Mouse (Mus musculus) ovary, postnatal 14 days (tissue): Measurements from ENCODE around the gene Krt6a.
"Not testable (repeated sequence)": the region's sequence is repeated elsewhere in the genome, so short reads cannot be mapped to it uniquely, and the experiment has no call there.

Source experiments
- DNase-seq: peaks from one replicate; pipeline ENCODE4 v3.0.0; 2022; ENCODE audit warnings: low spot score

Krt6a gene

DNA sequence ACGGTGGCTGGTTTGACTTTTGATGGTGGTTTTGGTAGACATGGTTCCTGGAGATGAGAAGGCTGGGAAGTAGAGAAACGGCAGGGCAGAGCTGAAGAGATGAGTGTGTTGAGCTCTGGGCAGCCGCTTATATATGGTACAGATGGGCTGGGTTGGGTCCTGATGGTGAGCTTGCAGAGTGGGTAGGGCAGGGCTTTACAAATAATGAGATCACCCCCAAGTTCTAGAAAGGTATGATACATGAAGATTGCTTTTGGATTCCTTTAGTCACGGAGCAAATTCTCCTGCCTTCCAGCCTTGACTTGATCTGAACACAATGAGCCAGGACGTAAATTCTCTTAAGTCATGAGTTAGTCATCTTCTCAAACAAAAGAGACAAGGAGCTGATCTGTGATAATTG is at the start of gene Krt6a:
TSS of gene Krt6a (minus strand) at position 101 of the 400 bp plus-strand sequence.
- DNase-seq, result no peak

DNA sequence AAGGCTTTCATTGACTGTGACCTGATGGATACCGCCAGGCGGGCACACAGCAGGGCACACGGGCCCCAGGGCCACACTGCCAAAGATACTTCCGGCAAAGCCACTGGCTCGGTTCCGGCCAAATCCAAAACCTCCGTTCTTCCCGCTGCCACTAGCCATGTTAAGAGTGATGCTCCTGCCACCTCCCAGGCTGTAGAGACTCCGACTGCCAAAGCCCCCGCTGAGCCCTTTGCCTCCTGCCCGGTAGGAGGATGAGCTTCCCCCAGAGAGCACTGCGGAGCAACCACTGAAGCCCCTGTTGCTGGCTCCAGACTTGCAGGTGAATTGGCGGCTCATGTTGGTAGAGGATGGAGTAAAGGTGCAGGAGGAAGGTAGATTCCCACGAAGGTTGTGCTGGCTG is 48.6 kb upstream of the Krt6a start, which contains the start of gene Krt71:
TSS of gene Krt71 (minus strand) at position 399 of the 400 bp plus-strand sequence.
- no peak for DNase-seq

DNA sequence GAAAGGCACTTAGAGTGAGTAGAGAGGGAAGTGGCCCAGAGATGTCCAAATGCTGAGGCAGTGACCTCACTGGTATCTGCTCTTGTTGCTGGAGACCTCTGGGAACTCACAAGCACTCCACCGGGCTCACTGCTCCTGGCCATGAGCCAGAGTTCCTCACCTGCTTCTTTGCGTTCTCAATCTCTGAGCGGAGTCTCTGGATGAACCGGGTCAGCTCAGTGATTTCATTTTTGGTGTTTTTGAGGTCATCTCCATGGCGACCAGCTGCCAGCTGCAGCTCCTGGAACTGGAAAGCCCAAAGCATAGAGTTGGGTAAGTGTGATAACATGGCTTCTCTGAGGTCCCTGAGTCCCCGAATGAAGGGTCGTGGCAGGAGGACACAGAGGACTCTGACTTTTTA is 43.7 kb upstream of the Krt6a start:
- no peak for DNase-seq

DNA sequence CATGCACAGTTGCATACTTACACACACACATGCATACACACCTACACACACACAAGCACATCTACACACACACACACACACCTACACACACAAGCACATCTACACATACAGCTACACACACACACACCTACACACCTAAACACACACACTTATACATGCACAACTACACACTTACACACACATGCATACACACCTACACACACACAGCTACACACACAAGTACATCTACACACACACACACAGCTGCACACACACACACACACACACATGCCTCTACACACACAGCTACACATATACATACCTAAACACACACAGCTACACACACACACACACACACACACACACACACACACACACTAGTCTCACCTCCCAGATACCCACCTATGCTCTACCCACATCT is 36.5 kb upstream of the Krt6a start:
- no peak for DNase-seq

DNA sequence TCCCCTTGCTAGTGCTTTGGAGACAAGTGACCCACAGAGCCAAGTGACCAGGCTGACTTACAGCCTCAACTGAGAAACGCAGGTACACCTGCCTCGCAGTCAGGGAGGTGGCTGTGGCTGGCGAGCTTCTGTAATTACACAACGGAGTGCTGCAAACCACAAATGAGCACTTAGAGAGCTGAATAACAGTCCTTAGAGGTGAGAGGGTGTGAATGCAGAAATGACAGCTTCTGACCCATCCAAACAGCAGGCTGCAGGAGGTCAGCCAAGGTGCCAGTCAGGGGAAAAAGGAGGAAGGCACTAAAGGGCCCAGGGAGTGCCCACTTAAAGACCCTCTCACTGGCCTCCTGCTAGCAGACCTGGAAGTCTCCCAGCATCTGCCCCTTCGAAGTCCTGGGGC is 30.6 kb upstream of the Krt6a start:
- no peak for DNase-seq

DNA sequence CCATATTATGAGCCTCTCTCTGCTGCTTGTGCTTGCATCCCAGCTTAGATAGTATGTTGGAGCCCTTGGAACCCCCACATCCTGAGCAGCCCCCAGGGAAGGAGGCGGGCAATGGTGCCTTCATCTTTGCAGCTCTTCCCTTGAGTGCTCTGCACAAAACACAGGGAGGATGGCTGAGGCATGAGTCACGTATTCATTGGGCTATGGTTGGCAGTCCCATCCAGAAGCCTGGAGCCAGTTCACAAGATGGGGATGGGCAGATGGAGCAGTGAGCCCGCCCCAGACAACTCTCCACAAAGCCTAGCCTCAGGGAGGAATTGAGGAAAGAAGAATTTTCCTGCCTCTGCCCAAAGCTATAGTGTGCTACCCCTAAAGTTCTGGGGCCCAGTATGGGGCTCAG is 21.7 kb upstream of the Krt6a start:
- no peak for DNase-seq

DNA sequence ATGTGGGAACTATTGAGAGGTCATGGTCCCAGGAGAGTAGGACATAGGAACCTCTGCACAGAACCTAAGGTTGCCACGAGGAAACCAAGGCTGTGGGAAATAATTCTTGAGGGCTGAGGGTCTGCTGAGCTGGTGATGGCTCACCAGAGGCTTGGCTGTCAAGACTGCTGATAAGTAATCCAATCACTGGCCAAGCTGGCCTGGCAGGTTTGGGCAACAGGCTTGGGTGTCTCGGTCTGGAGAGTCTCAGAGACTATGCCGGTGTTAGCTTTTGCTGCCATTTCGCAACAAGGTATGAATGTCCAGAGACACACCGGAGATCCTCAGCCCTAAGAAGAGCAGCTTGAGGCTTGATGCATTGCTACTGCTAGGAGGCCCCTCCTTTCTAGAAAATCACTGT is 20.2 kb upstream of the Krt6a start:
- no peak for DNase-seq

DNA sequence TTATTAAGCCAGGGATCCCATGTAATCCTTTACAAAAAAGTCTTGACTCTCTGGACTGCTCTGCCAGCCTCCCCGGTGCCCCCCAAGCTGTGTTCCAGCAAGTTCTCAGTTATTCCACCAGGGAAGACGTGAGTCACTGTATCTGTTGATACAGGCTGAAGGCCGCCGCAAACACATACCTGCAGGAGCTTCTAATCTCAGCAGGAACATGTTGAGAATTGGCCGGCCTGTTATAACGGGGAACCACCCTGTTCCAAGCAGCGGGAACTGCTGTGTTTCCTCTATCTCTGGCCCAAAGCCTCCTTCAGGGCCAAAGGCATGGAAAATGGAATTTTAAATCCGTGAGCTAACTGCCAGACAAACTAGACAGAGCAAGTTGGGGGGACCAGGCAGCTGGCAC is 19.6 kb upstream of the Krt6a start:
- no peak for DNase-seq

DNA sequence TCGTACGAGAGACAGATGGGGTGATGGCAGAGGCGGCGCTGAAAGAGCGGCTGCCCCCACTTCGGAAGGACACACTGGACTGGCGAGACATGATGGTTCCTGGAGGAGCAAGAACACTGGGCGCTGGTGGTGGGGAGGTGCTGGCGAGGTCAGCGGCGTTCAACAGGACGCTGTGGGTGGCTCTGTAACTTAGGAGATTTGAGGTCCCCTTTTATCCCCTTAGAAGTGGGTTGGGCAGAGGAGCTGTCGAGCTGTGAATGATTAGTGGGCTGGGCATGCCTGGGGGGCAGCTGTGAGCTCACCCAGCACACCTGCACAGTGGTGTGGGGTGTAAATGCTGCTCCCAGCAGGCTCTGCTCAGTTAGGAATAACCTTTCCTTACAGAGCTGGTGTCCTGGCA is 18.6 kb upstream of the Krt6a start, which contains the start of gene Krt5:
TSS of gene Krt5 (minus strand) at position 179 of the 400 bp plus-strand sequence.
- DNase-seq, result no peak

DNA sequence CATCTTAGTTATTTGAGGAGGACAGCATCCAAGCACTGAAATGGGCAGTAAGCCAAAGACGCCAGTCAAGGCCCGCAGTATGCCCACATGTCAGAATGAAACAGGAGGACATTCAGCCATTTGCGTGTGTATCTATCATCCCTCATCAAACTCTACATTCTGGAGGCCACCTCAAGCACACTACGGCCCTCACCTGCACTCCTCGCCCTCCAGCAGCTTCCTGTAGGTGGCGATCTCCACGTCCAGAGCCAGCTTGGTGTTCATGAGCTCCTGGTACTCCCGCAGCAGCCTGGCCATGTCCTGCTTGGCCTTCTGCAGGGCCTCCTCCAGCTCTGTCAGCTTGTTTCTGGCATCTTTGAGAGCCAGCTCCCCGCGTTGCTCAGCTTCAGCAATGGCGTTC is 14.6 kb upstream of the Krt6a start:
- DNase-seq, result no peak

DNA sequence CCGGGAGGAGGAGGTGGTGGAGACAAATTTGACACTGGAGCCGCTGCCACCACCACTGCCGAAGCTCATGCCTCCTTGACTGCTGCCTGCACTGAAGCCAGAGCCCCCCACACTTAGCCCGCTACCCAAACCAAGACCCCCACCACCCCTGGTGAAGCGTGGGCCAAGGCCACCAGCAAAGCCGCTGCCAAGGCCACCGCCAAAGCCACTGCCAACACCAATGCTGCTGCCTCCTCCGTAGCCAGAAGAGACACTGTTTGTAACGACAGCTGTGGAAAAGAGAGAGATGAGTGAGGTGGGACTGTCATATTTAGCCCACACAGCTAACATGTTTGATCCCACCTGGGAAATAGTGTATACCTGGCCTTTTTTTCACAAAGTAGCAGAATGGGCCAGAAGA is 13.3 kb upstream of the Krt6a start:
- DNase-seq, result no peak

DNA sequence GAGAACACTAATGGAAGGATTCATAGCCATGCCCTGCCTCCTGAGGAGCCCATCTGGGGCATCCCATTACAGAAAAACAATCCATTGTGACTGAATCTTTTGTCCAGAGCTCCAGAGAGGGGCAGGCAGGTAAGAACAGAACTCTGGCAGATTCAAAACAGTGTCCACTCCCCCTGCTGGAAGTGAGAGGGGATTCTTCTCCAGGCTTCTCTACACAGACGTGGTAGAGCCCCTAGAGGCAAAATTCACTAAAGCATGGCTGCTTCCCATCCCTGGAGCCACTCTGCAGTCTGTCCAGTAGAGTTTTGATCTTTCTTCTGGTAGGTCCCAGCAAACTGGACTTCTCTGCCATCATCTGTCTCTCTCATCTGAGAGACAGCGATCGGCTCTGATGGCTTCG is 10.0 kb upstream of the Krt6a start:
- DNase-seq, result no peak

DNA sequence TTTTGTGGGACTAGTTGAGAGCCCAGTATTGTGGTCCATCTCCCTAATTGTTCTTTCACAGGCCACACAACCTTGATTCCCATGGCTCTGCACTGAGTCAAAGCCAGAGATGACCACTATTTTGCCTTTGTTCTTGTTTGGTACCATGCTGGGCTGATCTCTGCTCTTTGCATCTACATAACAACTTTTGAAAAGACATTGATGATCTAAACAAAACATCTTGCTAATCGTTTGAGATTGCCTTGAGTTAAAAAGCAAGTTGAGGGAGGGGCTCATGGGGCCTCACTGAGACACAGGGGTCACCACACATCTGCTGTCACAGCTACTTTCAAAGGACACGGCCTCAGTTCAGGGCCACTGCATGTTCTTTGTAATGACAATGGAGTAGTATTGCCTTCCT is 8.3 kb upstream of the Krt6a start:
- no peak for DNase-seq

DNA sequence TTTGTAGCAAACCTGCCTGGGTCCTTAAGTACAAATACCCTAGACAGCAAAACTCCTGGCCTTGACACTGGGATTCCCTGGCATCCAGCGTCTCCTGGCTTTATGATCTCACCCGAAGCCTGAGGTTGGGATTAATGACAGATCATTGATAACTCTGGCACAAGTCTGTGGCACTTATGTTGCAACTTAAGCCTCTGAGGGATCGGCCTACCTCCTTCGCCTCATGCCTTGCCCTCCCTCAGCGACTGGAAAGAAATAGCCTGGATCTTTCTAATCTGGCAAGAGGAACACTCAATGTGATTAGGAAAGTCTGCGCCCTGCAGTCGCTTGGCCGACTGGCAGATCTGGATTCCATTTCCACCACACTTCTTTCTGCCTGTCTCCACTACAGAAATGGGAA is 5.8 kb upstream of the Krt6a start:
- DNase-seq, result no peak

DNA sequence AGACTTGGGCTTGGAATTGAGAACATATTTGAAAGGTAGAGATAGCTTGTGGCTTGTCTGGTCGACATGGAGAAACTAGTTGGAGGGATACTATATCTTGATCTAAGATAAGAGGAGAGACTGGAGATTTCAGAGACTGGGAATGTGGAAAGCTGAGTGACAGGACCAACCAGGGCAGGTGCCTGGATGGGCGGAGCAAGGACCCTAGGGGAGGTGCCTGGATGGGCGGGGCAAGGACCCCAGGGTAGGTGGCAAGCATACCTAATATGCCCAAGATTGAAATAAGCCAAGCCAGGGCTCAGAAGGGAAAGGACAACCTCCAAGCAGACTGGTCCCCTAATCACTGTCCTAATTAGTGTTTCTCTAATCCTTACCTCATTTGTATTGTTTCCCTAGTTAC is 5.1 kb upstream of the Krt6a start:
- DNase-seq, result no peak

DNA sequence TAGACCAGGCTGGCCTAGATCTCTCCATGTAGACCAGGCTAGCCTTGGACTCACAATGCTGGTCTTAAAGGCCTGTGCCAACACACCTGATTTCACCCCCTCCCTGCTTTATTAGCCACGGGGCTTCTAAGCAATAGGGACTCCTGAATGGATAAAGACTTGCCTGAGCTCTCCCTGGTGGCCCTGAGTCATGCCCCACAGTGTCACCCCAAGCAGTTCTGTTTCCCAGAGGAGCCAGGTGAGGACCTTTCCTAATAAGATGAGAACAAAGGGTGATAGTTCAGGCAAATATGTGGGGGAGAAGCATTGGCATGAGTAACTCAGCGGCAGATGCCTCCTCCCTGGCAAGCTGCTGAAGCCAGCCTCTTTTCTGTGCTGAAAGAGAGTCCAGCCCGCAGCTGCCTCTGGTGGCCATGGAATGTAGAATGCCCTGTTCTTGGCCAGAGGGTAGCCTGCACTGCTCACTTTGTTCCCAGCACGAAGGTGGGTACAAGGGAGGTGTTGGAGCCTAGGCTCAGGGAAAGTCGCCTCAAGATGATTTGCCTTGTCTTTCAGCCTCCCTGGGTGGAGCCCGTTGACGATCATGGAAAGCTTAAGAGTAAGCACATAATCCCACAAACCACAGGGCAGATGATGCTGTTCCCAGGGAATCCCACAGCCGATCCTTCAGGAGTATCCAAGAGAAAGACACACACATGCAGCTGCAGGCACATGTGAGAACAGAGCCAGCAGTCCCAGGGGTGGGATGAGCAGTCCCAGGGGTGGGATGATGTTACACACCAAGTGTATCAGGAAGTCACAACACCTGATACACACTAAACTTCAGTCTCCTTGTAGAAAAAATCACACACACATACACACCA is 3.5 kb upstream of the Krt6a start:
- no peak for DNase-seq

DNA sequence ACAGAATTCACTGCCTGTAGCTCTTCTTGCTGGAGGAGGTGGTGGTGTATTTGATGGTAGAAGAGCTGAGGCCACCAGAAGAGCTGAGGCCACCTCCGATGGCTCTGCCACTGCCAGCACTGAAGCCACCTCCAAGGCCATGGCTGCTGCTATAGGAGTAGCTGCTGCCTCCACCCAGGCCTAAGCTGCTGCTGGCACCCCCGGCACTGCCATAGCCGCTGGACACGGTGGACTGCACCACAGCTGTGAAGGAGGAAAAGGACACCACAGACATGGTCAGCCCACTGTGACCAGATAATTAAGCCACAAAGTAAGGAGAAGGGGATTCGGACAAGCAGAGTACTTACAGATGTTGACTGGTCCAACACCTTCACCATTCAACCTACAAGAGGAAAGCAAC is 3.6 kb downstream of the Krt6a start:
- not testable (repeated sequence) for DNase-seq

DNA sequence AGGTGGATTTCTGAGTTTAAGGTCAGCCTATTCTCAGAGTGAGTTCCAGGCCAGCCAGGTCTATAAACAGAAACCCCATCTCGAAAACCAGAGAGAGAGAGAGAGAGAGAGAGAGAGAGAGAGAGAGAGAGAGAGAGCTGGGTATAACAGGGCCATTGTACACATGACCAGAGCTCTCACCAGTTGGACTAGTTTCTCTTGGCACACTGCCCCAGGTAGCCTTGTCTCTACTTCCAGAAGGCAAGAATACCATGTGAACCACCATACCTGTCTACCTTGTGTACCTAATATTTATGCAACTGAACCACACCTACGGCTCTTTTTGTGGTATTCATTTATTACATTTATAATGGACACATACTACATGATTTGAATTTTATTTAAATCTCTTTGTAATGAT is 5.9 kb downstream of the Krt6a start:
- no peak for DNase-seq

DNA sequence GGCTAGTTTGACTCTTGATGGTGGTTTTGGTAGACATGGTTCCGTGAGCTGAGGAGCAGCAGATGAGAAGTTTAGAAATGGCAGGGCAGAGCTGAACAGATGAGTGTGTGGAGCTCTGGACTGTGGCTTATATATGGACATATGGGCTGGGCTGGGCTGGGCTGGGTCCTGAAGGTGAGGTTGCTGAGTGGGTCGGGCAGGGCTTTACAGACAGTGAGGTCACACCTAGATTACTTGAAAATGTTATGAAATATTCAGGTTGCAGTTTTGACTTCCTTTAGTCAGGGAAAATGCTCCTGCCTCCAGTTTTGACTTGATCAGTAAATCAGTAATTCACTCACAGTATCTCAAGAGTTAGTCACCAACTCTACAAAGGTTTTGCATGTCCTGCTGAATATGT is 13.9 kb downstream of the Krt6a start, which contains the start of gene Krt6b:
TSS of gene Krt6b (minus strand) at position 101 of the 400 bp plus-strand sequence.
- DNase-seq, result no peak

DNA sequence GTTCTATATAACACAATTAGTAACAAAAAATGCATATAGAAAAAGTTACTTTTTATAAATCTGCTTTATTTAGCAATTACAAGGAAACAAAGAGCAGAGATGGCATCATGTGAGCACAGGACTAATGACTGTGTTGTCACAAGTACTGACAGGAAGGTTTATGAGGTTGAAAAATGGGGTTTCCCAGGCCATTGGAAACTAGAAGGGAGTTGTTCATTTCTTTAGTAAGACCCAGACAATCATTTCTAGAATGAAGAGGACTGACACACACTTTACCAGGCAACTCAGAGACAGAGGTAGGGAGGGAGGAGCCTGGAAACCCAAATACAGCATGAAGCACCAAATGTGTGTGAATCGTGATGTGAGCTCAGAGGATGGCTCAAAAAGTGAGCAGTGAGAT is 18.1 kb downstream of the Krt6a start:
- no peak for DNase-seq

DNA sequence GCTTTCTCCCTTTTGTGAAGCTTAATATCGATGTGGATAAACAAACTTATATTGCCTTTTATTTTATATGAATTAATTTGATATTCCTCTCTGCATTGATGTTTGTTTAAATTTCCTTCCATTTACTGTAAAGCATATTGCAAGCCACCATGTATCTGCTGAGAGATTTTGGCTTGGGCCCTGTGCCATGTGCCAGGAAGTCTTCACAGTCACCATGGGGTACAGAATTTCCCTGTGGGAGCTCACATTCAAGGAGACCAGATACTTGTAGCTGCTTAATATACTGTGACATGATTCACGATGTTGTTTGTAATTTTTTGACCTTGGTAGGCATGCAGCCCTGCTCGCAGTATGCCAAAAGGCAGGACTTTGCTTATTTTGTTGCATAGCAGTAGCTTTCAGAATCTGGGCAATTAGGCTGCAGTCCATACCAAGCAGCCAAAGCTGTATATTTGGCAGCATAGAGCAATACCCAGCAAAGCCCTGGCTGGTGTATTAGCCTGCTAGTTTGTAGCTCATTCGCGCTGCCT is 41.3 kb downstream of the Krt6a start:
- no peak for DNase-seq

DNA sequence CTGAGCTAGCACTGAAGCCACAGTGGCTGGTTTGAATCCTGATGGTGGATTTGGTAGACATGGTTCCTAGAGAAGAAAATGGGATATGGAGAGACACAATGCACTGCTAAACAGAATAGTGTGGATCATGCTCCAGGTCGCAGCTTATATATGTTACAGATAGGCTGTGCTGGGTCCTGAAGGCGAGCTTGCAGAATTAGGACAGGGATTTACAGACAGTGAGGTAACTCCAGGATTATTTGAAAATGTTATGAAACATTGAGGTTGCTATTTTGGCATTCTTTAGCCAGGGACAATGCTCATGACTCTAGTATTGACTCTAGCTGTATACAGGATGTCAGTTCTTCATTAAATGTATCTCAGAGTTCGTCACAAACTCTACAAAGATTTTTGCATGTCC is 46.8 kb downstream of the Krt6a start, which contains the start of gene Gm5478:
TSS of gene Gm5478 (minus strand) at position 101 of the 400 bp plus-strand sequence.
- no peak for DNase-seq
